Mouse (Mus musculus) stomach, postnatal 0 days (tissue): Measurements from ENCODE around the gene Taar6.

Source experiments
- CTCF ChIP-seq: IDR thresholded peaks from 2 replicates; pipeline ENCODE4 v1.5.1; 2016; ENCODE audit warnings: antibody characterized with exemption, low read depth, mild to moderate bottlenecking, moderate library complexity
- EP300 ChIP-seq: optimal IDR thresholded peaks from 2 replicates; pipeline ENCODE3; 2016; ENCODE audit warnings: antibody characterized with exemption

DNA sequence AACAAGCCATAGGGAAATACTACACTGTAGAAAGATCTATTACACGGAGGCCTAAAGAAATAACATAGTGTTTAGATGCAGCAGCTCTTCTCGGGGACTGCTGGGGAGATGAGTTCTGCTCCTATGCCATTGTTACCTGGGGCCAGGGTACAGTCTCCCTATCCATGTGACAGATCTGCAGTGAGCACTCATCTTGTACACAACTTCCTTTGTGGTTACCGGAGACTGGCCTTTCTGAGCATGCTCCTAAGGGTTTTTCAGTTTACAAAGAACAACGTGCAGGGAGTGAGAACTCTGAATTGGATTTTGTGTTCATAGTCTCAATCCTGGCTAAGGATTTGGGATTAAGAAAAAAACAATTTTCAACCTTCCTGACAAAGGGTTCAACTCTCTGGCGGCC, 973 bp upstream of the Taar6 start:
- no peak for TF ChIP-seq CTCF
- TF ChIP-seq EP300: no peak
